Mouse (Mus musculus) bone marrow macrophage, adult 2 months (primary cell): ENCODE results near the gene Fgfr2. TPM values are rescaled to one million over a fixed set of nuclear protein-coding genes. Genes with fewer than 3 reads are reported as not detected.

Experiments used
- H3K27ac ChIP-seq: 2 replicates; pipeline ENCODE4 v1.5.1; 2012; ENCODE audit warnings: low read depth, low read length; ENCODE audit not compliant: insufficient read depth
- H3K4me1 ChIP-seq: 2 replicates; pipeline ENCODE4 v1.6.1; 2012; ENCODE audit warnings: low read length; ENCODE audit not compliant: control insufficient read depth, insufficient read depth
- H3K4me3 ChIP-seq: 2 replicates; pipeline ENCODE4 v1.5.1; 2012; ENCODE audit warnings: mild to moderate bottlenecking, low read length, moderate library complexity; ENCODE audit not compliant: insufficient read depth
- CTCF ChIP-seq: IDR thresholded peaks from 2 replicates; pipeline ENCODE4 v1.5.1; 2012; ENCODE audit warnings: low read depth, mild to moderate bottlenecking, low read length, moderate library complexity
- POLR2A ChIP-seq: IDR thresholded peaks from 2 replicates; pipeline ENCODE4 v1.6.1; 2012; ENCODE audit warnings: mild to moderate bottlenecking, low read depth, low read length, borderline replicate concordance
- polyA plus RNA-seq: library from polyadenylated mRNA; stranded (reverse); fragments of >200 nt; gene quantifications from 2 replicates; pipeline ENCODE4 v1.2.4, GENCODE M21; 2012; ENCODE audit not compliant: missing spikeins, insufficient read depth, insufficient read length

Gene Fgfr2
- polyA plus RNA-seq, 1 experiment: 0.27 TPM

- peak overlapping the region; percentile 91 for H3K27ac ChIP-seq
- H3K4me1 ChIP-seq: peaks cover 64% of the 10 kb centered on the region
- no peak overlapping the region for H3K4me3 ChIP-seq
- no peak for TF ChIP-seq CTCF
- no peak for TF ChIP-seq POLR2A
Observed at GRCm38 (mm10) chr7:132729093-132729831, 393.9 kb downstream of the Fgfr2 start.

GRCm38 (mm10) chr7:132726106-132726861, 396.9 kb downstream of the Fgfr2 start:
- H3K4me1 ChIP-seq: peaks cover 71% of the 10 kb centered on the region
- H3K4me3 ChIP-seq: no peak overlapping the region
- TF ChIP-seq POLR2A (no peak), CTCF (no peak)
- peak overlapping the region; percentile 62 for H3K27ac ChIP-seq

DNA sequence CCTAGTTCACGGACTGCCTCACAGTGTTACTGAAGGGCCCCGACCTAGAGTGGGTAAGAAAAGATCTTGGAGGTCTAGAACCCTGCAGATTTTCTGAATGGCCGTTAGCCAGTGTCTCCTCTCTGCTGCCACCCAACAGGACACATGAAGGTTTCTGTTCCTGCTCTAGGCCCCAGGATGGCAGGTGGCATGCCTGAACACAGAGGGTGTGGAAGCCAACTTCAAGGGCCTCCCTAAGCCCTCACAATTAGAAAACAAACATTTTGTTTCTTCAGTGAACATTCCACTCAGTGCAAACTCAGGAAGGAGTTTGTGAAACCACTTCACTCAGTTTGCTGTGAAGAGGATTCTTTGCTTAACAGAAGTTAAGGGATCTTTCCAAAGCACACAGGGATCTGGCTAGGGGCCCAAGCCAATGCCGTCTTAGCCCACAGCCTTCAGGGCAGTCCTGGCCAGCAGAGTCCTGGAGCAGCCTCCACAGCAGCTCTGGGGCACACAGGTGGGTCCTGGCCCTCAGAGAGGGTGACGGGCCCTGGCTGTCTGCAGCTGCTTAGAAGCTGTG, 398.6 kb downstream of the Fgfr2 start:
- Histone ChIP-seq H3K4me3 (no peak overlapping the region), H3K4me1 (peaks cover 70% of the 10 kb centered on the region), H3K27ac (peak overlapping the region; percentile 65)
- TF ChIP-seq POLR2A (no peak), CTCF (no peak)

DNA sequence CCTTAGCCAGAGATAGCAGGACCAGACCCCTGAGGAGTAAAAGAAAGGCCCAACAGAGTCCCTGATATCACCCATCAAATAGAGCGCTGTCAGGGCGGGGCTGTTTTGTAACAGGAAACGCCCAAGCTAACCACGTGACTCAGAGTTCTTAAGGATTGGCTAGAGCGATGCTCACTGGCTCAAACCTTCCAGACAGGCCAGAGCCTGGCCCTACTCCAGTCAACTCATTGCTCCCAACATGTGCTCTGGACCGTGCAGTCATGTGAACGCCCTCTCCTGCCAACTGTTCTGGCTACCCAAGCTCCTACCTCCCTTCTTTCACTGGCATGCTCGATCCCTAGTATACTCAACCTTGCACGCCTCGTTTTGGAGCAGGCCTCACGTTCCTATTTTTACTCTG, 399.2 kb downstream of the Fgfr2 start:
- no peak for TF ChIP-seq POLR2A
- TF ChIP-seq CTCF: no peak
- Histone ChIP-seq H3K4me3 (no peak overlapping the region), H3K27ac (peak overlapping the region; percentile 65), H3K4me1 (peaks cover 70% of the 10 kb centered on the region)

GRCm38 (mm10) chr7:132722401-132723370, 400.5 kb downstream of the Fgfr2 start:
- peaks cover 67% of the 10 kb centered on the region for H3K4me1 ChIP-seq
- no peak overlapping the region for H3K27ac ChIP-seq
- TF ChIP-seq CTCF (no peak), POLR2A (no peak)
- no peak overlapping the region for H3K4me3 ChIP-seq

DNA sequence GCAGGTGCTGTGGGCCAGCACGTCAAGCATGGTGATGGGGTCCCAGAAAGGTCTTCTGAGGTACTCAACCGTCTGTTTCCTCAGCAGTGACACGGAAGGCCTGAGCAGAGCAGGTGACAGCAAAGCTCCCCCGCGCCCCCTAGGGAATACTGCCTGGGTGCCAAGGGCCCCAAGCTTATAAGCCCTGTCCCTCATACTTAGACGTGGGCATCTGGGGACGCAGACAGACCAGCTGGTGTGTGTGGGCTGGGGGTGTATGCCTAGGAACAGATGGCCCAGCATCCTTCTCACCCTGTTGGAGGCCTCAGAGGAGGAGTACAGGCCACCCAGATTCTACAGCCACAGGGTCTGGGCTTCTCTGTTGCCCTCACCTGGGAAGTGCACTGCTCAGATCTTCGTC, 402.6 kb downstream of the Fgfr2 start:
- TF ChIP-seq CTCF (no peak), POLR2A (no peak)
- no peak overlapping the region for H3K4me3 ChIP-seq
- H3K4me1 ChIP-seq: peaks cover 58% of the 10 kb centered on the region
- peak overlapping the region; percentile 65 for H3K27ac ChIP-seq

DNA sequence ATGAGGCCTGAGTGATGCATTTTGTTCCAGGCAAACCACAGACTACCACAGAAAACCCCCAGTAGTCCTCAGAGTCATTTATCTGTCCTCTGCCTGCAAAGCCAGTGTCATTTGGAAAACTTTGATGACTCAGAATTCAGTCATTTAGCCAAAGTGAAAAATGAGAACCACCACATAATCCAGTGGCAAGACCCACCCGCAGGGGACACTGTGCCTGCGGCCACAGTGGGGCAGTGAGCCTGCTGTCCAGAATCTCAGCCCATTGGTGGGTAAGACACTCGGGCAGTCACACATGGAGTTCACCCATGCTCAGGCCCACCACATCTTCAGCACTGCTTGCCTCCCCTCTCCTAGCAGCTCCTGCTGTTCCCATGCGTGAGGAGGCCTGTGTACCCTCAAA, 403.6 kb downstream of the Fgfr2 start:
- Histone ChIP-seq H3K27ac (peak overlapping the region; percentile 65), H3K4me3 (no peak overlapping the region), H3K4me1 (peaks cover 62% of the 10 kb centered on the region)
- TF ChIP-seq POLR2A (no peak), CTCF (no peak)

DNA sequence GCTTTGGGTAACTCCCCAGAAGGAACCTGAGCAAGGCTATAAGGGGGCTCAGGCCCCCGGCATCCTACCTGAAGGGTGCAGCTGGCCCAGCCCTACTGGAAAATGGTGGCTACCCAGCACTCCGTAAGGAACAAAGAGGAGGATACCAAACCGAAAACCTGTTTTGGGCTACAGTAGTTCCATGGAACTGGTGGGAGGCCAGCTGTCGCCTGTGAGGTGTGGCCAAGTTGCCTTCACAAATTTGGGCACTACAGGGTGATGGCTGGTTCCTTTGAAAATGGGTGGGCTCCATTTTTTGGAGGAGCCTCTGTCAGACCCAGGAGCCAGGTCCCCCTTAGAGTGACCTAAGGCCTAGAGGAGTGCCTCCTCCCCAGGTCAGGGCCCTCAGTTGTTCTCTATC, 407.9 kb downstream of the Fgfr2 start:
- peak overlapping the region; percentile 99 for H3K27ac ChIP-seq

More for the DNA sequence above, 407.9 kb downstream of the Fgfr2 start:
- TF ChIP-seq POLR2A (no peak), CTCF (no peak)
- peaks cover 61% of the 10 kb centered on the region for H3K4me1 ChIP-seq
- H3K4me3 ChIP-seq: no peak overlapping the region
